Mouse (Mus musculus) stomach, postnatal 0 days (tissue): ENCODE data around the gene Lpcat3.

Experiments used
- CTCF ChIP-seq: IDR thresholded peaks from 2 replicates; pipeline ENCODE4 v1.5.1; 2016; ENCODE audit warnings: antibody characterized with exemption, low read depth, mild to moderate bottlenecking, moderate library complexity
- EP300 ChIP-seq: optimal IDR thresholded peaks from 2 replicates; pipeline ENCODE3; 2016; ENCODE audit warnings: antibody characterized with exemption

DNA sequence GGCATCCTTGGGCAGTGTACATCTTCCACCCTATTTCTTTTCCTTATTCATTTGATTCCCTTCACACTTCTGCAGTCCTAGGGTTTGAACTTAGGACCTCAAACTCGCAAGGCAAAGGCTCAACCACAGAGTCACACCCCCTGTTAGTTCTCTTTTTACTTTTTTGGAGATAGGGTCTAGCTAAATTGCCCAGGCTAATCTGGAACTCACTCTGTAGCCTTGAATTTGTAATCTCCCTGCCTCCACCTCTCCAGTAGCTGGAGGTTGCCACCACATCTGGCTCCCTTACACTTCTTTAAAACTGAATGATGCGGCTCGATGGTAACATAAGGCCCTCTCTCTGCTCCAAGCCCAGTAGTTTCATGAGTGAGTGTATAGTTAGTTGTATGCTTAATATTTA lies 71.6 kb downstream of the Lpcat3 start:
- TF ChIP-seq CTCF (no peak), EP300 (no peak)
